Mouse (Mus musculus) ZHBTc4 (cell line): ENCODE data around the gene Plekhh2.
A peak's percentile ranks its signal among the peaks of the same experiment; 100 is the strongest.
"Not testable (repeated sequence)": the region's sequence is repeated elsewhere in the genome, so short reads cannot be mapped to it uniquely, and the experiment has no call there.

Experiments used
- DNase-seq: peaks from one replicate; pipeline ENCODE4 v3.0.0-alpha.2; 2011; ENCODE audit warnings: low read depth, low spot score

The Plekhh2 gene

DNA sequence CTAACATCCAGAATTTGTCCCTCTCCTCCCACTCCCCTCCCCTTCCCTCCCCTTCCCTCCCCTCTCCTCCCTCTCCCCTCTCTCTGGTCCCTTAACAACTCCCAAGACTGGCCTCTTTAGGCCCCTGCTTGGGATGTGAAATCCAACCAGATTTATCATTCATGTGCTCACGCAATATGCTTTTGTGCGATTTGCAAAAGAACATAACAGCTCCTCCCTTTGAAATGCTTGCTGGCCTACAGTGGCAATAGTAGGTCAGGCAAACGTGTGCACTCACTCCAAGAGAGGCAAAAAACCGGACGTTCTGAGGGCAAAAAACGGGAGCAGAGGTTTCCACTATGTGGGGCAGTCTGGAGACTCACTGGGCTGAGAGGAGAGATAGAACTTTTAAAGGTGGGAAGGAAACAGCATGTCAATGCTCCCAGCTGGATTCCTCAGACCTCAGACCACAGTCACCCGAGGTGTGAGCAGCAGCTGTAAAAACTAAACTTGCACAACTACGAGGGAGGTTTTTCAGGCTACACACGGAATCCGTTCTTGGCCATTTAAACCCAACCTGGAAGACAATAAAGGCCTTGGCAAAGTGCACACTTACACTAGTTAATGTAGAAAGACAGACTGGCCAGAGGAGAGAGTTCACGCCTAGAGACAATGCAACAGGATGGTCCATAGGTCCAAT, 595 bp upstream of the Plekhh2 start:
- no peak for DNase-seq

DNA sequence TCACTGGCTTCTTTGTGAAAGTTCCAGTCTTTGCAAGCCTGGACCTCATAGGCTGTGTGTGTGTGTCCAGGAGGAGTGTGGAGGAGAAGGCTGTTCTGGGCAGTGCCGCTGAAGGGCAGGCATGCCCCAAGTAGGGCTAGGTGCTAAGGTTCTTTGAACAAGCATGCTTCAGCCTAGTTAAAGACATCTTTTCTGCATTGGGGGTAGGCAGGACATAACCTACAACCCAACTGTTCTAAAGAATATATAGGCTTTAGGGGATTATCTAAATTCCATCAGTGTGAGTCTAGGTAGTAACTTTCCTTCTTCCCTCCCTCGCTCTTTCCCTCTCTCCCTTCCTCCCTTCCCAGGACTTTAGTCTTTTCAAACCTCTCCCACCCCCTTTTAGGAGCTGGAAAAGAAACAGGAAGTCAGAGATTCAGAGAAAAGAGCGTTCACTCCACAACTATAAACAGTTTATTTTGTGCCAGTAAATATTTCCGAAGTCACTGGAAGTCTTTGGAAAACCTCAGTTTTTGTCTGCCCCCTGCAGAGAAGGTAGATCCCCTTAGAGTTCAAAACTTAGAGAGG, 906 bp downstream of the Plekhh2 start:
- DNase-seq, result no peak

- DNase-seq, result no peak
These were observed 4.2 kb downstream of the Plekhh2 start for GRCm38 (mm10) chr17:84515901-84516300.

DNA sequence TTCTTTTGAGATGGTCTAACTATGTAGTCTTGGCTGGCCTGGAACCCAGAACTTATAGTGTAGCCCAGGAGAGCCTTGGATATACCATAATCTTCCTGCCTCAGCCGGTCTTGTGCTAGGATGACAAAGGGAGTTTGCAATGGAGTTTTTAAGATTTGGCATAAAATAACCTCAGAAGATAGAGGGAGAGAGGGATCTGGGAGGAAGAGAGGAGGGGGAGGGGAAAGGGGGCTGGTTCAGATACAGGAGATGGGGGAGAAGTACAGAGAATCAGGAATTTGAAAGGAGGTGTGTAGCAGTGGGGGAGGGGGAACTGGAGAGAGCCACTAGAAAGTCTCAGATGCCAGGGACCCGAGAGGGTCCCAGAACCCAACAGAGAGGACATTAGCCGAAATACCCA, 7.7 kb downstream of the Plekhh2 start:
- no peak for DNase-seq

DNA sequence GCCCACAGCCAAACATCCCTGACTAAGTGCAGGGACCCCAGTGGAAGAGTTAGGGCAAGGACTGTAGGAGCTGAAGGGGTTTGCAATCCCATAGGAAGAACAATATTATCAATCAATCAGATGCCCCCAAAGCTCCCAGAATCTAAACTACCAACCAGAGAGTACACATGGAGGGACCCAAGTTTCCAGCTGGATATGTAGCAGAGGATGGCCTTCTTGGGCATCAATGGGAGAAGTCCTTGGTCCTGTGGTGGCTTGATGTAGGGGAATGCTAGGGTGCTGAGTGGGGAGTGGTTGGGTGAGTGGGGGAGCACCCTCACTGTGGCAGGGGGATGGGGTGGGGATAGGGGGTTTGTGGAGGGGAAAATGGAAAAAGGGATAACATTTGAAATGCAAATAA, 8.4 kb downstream of the Plekhh2 start:
- no peak for DNase-seq

- no peak for DNase-seq
These were observed 17.7 kb downstream of the Plekhh2 start for GRCm38 (mm10) chr17:84529356-84529755.

- no peak for DNase-seq
These were observed 18.6 kb downstream of the Plekhh2 start for GRCm38 (mm10) chr17:84530202-84530796.

GRCm38 (mm10) chr17:84532909-84533499, 21.3 kb downstream of the Plekhh2 start:
- no peak for DNase-seq

DNA sequence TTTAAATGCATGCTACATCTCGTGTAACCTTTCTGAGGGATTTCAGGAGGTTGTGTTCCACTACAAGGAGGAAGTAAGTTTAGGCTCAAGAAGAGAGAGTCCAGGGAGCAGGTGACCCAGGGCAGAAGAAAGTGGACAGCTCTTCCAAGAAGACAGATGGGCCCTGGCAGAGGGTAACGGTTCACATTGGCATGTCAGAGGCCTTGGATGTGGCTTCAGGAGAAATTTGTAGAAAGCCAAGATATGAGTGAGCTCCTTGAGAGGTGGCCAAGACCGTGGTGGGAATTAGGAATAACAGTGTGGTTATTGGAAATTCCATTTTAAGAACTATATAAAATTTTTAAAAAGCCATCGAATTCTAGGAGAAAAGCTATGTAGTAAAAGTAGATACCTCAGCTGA, 22.1 kb downstream of the Plekhh2 start:
- no peak for DNase-seq

- no peak for DNase-seq
These were observed 22.9 kb downstream of the Plekhh2 start for GRCm38 (mm10) chr17:84534632-84535031.

GRCm38 (mm10) chr17:84535226-84535625, 23.5 kb downstream of the Plekhh2 start:
- DNase-seq, result no peak

DNA sequence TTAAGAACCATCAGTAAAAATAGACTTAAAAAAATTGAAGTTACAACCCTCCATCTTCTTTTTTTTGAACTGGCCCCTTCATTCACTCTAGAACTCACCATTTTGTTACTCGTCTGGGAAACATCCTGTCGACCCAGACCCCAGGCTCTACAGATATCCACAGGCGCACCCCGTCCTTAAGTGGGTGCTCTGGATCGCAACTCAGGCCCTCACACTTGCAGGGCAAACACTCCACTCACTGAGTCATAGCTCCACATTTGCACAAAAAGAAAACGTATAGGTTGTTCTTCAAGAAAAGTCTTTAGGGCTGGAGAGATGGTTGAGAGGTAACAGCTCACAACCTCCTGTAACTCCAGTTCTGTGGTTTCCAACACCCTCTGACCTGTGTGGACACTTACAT, 25.6 kb downstream of the Plekhh2 start:
- DNase-seq, result no peak

DNA sequence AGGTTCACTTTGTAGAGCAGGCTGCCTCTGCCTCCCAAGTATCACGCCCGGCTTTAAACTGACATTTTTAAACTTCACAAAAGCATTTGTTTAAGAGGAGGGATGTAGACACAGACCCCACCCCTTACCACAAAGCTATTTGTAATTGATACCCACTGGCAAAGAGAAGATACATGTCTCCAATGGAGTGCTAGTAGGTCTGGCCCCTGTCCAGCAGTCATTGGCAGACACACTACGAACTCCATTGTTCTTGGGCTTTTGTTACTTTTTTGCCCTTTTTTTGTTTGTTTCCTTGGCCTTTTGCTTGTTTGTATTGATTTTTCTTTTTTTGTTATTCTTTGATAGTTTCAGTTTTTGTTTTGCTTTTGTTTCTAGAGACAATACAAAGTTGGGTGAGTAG, 26.3 kb downstream of the Plekhh2 start:
- no peak for DNase-seq

GRCm38 (mm10) chr17:84540603-84541002, 28.9 kb downstream of the Plekhh2 start:
- DNase-seq, result no peak

DNA sequence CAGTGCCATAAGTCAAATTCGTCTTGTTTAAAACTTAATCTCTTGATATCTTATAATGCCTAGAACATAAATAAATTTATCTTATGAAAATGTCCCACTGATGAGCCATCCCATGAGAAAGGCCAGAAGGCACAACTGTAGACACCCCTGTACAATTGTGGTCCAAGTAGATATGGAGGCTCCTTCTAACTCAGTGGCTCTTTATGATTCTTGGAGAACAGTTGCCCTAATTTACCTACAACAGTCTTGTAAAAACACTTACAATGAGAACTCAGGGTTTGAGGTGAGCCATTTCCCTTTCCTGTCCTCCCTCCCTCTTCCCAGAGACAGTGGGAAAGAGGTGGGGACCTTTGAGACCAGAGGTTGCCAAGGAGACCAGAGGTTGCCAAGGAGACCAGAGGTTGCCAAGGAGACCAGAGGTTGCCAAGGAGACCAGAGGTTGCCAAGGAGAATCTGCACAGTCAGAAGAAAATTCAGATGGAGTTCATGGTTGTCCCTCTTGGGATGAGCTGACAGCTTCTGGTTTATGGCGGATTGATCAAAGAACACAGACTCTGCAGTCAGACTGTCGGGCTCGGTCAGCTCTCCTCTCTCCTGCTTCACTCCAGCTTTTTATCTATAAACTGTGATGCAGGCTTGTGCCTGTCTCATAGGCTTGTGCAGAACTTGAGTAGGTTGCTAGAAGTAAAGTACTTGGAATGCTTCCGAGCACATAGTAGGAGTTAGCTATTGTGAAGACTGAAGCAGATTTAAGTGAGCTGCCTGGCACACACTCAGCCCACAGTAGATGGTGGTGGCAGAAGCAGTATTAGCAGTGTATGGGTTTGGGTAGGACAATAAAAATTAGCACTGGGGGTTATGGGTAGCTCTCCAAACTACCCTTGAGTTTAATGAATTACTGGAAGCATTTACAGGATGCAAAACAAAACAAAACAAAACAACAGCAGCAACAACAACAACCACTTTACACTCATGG, 39.5 kb downstream of the Plekhh2 start:
- DNase-seq, result no peak

DNA sequence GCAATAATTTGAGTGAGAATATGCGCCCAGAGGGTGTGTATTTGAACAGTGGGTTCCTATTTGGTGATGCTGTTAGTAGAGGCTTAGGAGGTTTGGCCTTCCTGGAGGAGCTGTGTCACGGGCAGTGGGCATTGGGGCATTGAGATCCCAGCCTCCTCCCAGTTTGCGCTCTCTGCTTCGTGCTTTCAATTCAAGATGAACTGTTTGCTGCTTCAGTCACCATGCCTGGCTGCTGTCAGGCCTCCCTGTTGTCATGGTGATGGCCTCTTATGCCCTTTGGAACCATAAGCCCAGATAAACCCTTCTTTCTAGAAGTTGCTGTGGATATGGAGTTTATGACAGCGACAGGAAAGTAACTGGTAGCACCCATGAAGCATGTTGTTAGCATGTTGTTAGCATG, 40.5 kb downstream of the Plekhh2 start:
- no peak for DNase-seq

DNA sequence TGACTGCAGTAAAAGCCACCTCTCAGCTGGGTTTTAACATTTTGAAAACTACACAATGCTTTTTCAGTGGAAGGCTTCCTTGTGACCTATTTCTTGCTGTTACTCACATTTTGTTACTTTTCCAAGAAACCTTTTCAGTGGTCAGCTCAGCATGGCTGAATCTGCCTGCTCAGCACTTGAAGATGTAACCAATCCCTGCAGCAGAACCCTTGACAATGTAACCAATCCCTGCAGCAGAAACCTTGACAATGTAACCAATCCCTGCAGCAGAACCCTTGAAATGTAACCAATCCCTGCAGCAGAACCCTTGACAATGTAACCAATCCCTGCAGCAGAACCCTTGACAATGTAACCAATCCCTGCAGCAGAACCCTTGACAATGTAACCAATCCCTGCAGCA, 52.6 kb downstream of the Plekhh2 start:
- not testable (repeated sequence) for DNase-seq

DNA sequence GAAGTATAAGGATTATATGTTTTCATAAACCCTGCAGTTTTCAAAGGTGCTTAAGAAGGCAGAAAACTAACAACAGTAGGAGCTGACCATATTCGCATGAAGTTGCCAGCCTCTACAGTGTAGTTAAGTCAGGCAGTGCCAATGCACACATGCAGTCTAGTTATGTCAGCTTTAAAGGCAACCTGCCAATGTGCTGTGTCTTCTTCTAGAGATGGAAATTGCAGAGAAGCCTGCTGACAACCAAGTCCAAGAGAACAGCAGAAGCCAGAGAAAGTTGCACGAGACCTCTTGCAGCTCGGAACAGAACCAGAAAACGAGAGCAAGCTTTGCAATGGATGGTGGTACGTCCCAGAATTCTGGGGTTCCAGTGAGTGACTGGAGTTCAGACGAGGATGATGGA, 54.1 kb downstream of the Plekhh2 start:
- no peak for DNase-seq

- DNase-seq, result peak; percentile 12
These were observed 55.3 kb downstream of the Plekhh2 start for GRCm38 (mm10) chr17:84566773-84567555.

DNA sequence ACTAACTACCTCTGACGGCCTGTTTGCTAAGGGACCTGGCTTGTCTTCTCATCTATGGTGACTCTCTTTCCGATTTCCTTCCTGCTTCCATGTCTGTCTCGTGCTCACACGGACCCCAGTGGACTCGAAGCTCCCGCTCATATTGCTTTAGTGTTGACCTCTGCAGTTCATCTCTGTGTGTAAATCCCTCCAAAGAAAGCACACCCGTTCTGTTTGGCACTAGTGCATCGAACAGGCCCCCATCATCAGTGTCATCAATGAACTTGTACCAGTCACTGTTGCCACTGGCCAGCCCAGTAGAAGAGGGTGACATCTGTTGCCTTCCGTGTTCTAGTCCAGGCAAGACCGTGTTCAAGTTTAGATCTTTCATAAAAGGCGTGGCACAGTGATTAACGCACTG, 57.1 kb downstream of the Plekhh2 start:
- no peak for DNase-seq

- DNase-seq, result no peak
These were observed 58.1 kb downstream of the Plekhh2 start for GRCm38 (mm10) chr17:84569770-84570169.
